Mouse (Mus musculus) liver, adult (tissue): ENCODE measurements around the gene Taldo1.

Source experiments
- GATA4 ChIP-seq: IDR thresholded peaks from 2 replicates; pipeline ENCODE4 v1.6.1; 2014; ENCODE audit warnings: mild to moderate bottlenecking, low read length; ENCODE audit not compliant: insufficient replicate concordance

Gene Taldo1

DNA sequence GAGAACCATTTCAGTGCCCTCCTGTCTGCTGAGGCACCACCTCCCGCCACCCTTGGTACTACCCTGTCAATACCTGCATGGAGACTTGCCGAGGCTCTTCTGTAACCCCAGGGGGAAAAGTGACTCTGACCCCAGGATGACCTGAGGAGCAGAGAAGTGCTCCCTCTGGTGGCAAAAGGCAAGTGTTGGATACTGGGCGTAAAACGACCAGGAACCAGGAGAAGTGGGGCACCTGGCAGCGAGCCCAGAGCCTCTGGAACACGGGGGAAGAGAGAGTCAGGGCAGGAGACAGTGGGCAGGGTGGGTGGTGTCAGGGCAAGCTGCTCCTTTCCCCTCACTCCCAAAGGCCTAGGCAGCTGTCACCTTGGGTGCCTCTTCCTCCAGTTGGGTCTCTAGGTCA, 48.6 kb downstream of the Taldo1 start:
- TF ChIP-seq GATA4: no peak

DNA sequence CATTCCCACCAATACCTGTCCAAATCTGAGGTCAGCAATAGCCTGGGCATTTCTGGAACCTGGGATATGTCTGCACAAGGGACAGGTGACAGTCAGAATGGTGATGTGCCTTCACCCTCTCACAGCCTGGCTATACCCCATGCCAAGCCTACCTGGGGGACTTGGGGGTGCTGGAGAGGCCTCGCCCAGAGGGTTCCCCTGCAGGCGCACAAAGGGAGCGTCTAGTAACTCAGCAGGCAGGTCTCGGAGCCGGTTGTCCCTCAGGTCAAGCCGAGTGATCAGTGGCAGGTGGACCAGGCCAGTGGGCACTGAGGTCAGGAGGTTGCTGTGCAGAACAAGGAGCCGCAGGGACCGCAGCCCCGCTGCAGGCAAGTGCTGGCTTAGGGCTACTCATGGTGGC, 49.5 kb downstream of the Taldo1 start:
- no peak for TF ChIP-seq GATA4

DNA sequence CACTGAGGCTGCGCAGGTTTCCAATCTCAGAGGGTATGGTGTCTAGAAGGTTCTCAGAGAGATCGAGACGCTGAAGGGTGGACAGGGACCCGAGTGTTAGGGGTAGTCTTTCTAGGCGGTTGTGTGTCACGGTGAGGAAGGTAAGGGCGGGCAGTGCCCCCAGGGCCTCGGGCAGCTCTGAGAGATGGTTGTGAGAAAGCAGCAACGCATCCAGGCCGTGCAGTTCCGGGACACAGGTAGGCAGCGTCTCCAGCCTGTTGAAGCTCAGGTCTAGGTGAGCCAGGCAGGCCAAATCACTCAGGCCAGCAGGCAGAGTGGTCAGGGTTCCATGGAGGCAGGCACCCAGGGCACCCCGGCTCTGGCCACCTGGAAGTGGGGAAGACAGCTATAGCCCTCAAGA, 50.2 kb downstream of the Taldo1 start:
- no peak for TF ChIP-seq GATA4

DNA sequence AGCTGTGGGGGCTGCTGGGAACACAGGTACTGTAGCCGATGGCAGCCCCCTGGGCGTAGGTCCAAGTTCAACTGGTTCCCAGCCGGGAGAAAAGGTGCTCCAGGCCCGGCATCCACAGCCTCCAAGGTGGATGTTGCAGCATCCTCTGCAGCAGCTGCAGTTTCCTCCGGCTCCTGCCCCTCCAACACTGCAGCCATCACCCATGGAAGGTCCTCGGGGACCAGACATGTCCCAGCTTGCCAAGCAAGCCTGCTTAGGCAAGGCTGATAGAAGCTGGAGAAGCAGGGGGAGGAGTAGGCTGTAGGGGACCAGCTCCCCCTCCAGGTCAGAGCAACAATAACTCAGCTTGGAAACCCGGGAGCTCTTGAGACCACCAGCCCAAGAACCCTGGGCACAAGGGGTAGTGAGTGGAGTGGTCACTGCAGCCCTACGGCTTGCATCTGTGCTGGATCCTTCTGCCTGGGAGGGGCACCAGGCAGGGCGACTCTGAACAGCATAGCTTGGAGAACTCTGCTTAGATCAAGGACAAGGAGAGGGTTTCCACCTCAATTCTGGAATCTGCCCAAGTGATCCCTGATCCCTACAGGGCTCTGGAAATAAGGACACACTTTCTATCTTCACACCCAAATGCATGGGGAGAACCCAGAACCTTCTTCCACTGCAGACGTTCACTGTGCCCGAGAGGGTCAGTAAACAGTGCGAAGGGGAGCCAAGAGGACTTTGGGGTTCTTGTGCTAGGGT, 51.3 kb downstream of the Taldo1 start:
- no peak for TF ChIP-seq GATA4

DNA sequence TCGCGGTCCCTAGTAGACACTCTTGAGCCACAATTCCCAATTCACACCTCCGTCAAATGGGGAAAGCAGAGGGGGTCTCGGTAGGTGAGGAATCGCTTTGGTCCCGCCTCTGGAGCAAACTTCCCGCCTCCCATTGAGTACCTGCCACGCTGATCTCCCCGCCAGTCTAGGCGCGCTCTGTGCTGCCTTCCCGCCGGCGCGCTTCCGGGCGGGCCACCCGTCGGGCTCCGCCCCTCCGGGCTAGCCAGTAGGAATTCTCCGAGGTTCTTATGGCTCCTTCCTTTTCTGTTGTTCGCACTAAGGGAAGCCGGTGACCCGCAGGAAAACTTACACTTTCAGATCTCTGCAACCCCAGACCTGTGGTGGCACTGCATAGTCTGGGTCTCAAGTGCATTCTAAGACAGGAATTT, 51.8 kb downstream of the Taldo1 start, which contains the start of gene Pidd1:
Pidd1 (minus strand) TSS at position 198 of the 410 bp plus-strand sequence.
- TF ChIP-seq GATA4: no peak

DNA sequence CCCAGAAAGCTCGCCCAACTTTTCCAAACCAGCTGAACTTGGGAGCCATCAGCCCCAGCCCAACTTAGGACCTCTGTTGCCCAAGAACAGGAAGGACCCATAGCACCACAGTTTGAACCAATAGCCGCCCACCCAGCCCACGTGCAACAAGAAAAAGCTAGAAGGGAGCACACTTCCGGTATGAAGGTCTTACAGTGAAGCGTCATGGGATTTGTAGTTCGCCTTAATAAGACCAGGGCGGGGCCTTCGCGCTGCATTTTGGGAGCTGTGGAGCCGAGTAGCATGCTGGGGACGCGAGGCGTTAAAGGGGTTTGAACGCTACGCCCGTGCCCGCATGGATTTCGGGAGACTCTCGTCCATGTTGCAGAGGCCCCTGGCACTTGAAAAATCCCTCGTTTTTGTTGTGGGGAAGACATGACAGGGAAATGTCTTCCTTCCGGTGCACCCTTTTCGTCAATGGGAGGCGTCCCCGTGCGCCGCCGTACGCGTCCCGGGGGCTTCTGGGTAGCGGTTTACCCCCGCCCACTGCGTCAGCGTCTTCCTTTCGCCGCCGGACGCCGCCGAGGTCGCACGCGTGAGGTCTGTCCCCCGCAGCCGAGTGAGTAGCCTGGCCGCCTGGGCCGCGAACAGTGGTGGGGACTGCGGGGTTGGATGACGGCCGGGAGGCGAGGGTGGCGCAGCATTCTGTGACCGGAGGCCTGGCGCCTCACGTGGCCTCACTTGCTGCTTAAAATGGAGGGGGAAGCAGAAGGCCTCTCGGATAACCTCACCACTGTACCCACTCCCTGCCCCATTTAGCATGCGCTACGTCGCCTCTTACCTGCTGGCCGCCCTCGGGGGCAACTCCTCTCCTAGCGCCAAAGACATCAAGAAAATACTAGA, 55.4 kb downstream of the Taldo1 start, which contains the start of gene Rplp2:
Rplp2 (plus strand) TSS at position 261 of the 882 bp plus-strand sequence.
- TF ChIP-seq GATA4: peak; percentile 15; the same call in 1 of the 2 replicates

DNA sequence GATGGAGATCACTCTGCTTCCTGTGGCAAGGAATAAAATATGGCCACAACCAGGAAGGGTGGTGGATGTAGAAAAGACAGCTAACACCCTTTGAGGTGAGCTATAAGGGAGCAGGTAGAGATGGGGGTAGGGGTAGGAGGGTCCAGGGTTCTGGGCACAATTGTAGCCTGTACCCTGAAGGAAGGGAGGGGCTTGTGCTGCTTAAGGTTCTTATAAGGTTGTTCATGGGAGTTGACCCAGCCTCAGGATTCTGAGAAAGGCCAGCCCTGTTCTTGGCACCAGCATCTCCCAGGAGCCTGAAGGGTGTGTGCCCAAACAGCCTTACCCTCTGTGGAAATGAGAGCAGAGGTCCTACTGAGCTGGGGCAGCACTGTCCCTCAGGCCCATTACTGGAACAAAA, 59.9 kb downstream of the Taldo1 start:
- no peak for TF ChIP-seq GATA4
